Mouse (Mus musculus): ENCODE results near the gene Mc1r. TPM values are rescaled to one million over a fixed set of nuclear protein-coding genes. Genes with fewer than 3 reads are reported as not detected.
"Not testable (repeated sequence)": the region's sequence is repeated elsewhere in the genome, so short reads cannot be mapped to it uniquely, and the experiment has no call there.

The Mc1r gene
- total RNA-seq, 2 experiments from 2014 or later, result not detected

DNA sequence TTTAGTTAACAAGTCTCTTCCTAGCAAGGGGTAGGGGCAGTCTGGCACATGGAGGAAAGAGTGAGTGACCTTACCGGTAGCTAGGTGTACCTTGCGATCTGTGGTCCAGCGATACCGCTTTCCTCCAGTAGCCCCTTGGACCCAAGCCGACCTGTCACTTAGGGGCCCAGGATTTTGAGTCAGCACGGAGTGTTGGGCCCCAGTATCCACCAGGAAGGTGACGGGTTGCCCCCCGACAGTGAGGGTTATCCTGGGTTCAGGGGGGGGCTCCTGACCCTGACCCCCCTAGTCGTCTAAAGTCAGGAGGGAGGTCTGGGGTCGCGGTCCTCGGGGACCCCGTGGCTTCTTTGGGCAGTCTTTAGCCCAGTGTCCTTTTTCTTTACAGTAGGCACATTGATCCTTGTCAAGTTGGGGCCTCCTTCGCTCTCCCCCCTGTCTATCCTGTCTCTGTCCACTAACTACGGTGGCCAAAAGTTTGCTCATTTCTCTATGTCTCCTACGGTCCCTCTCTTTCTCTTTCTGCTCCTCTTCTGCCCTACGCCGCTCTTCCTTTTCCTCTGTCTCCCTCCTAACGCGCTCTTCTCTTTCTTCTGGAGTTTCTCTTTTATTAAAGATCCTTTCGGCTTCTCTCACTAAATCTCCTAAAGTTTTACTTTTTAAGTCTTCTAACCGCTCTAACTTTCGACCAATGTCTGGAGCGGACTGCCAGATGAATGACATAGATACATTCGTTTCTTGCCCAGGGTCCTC lies 24.9 kb downstream of the Mc1r start:
- no peak for DNase-seq

DNA sequence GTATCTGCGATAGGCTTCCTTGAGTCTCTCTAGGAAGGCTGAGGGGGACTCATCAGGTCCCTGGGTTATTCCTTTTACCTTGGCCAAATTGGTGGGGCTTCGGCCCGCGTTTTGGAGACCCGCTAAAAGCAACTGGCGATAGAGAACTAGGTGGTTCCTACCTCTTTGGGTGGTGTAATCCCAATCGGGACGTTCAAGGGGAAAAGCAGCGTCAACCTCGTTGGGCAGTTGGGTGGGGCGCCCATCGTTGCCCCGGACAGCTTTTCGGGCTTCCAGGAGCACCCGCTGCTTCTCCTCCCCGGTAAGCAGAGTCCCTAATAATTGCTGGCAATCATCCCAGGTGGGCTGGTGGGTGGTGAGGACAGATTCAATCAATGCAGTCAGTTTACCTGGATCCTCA lies 25.5 kb downstream of the Mc1r start:
- DNase-seq, result no peak

DNA sequence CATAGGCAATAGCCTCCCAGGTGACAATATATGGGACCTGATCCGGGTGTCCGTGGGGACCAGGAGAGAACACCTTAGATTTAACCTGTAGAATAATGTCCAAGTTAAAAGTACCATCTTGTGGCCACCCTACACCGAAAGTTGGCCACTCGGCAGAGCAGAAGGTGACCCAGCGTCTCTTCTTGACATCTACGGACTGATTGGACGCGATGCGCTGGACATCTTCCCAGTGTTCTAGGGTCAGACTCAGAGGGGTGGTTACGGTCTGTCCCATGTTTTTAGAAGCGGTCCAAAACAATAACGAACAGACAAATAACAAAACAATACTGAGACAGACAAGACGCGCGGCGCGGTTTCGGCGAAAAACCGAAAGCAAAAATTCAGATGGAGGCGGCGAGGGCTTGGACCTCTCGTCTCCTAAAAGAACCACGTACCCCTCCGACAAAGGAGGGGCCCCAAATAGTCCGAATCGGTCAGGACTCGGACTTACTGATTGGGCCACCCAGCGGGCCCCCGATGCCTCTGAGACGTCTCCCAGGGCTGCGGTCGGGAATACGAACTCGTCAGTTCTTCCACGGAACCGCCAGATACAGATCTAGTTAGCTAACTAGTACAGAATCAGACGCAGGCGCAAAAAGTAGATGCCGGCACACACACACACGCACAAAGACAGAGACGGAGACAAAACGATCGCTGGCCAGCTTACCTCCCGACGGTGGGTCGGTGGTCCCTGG lies 26.5 kb downstream of the Mc1r start:
- DNase-seq, result not testable (repeated sequence)

DNA sequence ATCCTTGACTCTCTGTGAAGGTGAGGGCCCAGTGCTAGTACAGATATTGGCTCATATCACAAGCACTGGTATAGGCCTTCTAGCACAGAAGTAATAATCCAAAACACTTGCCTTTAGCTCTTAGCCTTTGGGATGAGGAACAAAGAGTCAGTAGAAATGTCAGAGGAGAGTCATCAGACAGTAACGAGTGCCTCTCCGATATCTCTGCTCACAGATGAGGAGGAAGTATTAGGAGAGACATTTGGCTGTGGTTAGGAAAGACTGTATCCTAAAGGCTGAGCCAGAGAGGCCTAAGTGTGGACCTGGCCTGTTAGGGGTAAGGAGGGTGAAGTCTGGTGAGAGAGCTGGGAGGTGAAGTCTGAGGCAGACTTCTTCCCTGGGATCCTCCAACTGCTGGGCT lies 34.9 kb downstream of the Mc1r start:
- no peak for DNase-seq

DNA sequence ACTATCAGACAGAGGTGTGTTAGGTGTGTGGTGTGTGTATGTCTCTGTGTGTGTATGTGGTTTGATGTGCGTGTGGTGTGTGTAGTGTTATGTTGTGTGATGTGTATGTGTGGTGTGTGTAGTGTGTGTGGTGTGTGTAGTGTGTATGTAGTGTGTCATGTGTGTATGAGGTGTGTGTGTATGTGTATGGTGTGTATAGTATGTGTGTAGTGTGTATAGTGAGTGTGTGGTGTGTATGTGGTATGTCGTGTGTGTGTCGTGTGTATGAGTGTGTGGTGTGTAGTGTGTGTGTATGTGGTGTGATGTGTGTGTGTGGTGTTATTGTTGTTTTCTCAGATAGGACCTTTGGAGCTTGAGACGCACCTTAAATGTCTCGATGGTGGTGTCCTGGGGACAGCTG lies 35.4 kb downstream of the Mc1r start:
- no peak for DNase-seq

DNA sequence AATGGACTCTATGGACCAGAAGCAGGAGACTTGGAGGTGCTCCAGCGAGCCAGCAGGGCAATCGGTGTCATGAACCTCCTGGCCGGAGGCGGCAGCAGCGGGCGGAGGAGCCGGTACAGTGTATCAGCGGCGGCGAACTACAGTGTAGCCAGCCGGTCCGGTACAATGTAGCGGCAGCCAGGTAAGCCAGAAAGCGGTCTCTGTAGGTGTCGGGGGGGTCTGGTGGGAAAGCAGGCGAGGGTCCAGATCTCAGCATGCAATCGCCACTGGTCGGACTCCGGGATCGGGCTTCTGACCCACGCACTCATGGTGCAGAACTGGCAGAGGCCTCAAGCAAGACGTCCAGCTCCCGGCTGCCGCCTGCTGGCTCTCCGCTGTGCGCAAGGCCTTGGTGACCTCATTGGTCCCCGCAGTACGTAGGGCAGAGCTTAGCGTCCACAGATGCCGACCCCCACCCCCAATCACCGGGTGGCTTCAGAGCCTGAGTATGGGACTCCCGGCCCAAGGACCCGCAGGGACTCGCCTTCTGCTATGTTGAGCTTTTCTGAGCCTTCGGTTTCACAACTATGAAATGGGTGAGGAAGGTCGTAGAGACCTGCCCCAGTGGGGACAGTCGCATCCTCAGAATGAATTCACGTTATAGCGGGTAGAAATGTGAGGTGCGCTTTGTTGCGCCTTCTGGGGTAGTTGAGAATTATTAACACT lies 36.1 kb downstream of the Mc1r start:
- DNase-seq, result peak; percentile 88

DNA sequence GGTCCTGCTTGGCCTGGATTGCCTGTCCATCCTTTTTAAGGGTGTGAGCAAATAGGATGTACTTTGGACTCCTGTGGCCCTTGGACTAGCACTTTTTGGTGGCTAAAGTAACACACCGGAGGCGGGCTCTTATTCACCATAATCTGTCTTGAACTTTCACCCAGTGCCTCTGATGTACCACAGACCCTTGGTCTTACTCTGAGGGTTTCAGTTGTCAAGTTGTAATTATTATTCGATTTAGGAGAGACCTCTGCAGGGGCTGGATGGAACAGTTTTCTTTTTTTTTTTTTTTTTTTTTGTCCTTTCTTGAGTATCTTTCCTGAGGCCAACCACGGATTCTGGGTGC lies 36.6 kb downstream of the Mc1r start:
- no peak for DNase-seq

DNA sequence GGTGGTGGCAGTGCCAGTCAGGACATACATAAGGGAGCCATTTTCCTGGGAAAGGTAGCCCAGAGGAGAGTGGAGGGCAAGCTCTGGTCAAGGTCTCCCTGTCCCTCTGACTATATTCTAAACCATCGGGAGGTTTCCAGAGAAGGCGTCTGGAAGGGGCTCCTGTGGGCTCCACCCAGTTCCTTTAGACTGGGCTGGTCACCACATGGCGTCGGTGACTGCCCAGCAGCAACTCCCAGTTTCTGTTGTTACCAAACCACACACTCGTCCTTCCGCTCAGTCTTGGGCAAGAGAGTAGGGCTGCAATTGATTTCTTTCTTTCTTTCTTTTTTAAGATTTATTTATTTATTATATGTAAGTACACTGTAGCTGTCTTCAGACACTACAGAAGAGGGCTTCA lies 37.2 kb downstream of the Mc1r start:
- DNase-seq, result no peak

DNA sequence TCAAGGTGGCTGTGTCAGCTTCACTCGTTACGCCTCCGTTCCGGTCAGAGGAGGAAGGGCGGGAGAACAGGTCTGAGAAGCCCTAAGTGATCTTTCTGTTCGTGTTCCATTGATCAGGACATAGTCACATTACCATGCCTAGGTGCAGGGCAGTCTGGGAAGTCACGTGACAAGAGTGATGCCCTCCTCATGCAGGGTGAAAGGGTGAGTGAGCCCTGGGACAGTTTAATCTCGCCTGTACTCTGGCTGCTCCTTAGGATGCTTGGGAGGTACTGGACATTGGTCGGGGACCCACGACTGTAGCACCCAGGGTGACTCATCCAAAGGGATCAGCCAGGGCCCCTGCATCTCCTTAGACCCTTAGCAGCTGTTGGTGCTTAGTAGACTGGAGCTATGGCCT lies 39.1 kb downstream of the Mc1r start:
- no peak for DNase-seq

DNA sequence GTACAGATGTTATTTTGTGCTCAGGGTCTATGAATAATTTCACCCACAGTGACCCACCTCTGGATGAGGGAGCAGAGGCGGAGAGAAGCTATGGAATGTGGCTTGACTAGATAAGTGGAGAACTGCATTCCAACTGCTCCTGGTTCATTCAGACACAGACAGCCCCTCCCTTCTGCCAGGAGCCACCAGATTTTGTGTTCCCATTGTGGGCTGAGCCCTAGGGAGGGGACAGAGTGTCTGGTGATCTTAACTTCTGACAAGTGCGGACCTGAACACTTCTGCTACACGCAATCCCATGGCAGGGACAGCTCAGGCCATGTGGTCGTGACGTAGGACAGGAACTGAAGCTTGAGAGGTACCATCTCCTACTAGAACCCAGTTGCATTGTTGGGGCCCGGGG lies 39.9 kb downstream of the Mc1r start:
- DNase-seq, result no peak

DNA sequence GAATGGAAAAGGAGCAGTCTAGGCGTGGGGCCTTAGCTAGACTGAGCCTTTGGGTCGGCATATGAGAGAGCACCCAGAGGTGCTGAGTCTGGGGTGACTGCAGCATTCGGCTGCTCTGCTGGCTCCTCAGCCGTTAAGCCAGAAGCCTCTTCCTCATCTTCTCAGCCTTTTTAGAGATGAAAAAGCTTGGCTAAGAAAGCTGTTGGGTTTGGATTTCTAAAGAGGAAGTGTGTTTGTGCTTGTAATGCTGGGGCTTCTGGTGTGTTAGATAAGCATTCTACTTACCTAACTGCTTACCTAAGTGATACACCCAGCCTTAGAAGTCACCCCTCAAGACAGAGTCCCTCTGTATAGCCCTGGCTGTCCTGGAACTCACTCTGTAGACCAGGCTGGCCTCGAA lies 43.9 kb downstream of the Mc1r start:
- no peak for DNase-seq

DNA sequence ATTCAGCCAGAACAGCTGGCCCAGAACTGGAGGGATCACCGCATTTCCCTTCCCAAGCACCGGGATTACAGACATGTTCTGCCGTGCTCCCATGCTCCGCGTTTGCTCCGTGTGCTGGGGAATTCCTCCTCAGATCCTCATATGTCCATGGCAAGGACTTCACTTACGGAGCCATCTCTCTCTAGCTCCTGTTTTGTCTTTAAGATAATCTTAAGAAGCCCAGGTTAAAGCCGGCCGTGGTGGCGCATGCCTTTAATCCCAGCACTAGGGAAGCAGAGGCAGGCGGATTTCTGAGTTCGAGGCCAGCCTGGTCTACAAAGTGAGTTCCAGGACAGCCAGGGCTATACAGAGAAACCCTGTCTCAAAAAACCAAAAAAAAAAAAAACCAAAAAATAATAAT lies 44.8 kb downstream of the Mc1r start:
- not testable (repeated sequence) for DNase-seq

DNA sequence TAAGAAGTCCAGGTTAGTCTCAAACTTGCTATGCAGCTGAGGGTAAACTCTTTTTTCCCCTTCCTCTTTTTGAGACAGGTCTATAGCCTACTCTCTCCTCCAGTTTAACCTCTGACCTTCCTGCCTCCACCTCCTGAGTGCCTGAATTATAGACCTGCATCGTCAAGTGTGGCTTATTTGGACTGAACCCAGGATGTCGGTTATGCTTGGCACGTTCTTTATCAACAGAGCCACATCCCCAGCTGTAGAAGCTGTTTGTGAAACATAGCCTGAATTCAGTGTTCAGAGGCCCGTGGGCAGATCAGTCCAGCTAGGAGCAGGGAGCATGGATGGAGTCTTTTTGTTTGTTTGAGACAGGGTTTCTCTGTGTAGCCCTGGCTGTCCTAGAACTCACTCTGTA lies 45.2 kb downstream of the Mc1r start:
- no peak for DNase-seq

DNA sequence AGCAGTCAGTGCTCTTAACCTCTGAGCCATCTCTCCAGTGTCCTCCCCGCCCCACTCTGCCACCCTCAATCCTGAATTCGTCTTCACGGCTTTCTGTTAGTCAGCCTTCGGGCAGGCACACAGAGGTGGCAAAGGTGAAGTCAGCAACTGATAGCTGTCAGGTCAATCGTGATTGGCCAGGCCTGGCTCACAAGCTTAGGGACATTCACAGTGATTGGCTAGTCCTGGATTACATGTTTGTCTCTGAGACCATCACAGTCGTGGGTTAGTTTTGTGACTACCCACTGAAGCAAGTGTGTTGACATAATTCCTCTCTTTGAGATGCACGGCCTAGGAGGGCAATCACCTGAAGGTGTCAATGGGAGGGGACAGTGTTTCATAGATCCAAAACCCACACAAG lies 46.4 kb downstream of the Mc1r start:
- no peak for DNase-seq

DNA sequence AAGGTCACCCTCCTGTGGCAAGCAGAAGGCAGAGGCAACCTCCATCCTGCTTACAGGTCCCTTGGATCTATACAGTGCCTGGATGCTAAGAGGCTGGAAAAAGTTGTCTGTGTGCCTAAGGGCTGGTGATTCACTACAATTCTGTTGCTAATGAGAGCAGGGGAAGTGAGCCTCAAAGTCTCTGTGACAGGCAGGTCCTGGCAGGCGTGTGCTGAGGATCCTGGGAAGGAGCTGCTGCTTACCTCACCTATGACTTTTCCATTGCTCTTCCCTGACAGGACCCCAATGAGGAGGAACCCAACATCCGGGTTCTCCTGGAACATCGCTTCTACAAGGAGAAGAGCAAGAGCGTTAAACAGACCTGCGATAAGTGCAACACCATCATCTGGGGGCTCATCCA lies 47.0 kb downstream of the Mc1r start:
- DNase-seq, result no peak

DNA sequence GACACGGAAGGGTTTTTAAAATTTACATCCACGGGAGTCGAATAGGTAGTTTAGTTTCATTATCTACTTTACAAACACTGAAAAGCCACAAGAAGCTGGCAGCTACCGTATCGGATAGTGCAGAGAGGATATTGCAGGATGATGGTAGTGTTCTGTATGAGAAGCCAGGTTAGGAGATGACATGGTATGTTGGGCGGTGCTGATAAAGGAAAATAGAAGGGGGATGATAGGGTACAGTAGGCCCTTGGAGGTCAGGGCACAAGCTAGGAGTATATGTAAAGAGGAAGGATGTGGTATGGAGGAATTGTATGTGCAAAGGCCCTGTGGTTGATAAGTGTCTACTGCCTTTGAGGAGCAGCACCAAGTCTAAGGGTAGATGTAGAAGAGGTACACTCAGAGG lies 47.7 kb downstream of the Mc1r start:
- DNase-seq, result no peak

Other genes starting within 250 kb of the Mc1r start
- 1 to 10 TPM; 1.4 to 1.8 TPM for gene Sult5a1, start 248.8 kb upstream of the Mc1r start, total RNA-seq (2021)
- gene Dpep1, start 220.9 kb upstream of the Mc1r start, total RNA-seq (2021), result 10 to 100 TPM; 11.0 to 16.1 TPM
- 10 to 100 TPM; 36.7 to 52.8 TPM for gene Chmp1a, start 194.3 kb upstream of the Mc1r start, total RNA-seq (2021)
- gene Spata33, start 194.3 kb upstream of the Mc1r start, total RNA-seq (2021), result 1 to 10 TPM in 1 of 2 experiments, under 1 TPM in 1; 0.91 to 1.2 TPM
- gene Cdk10, start 182.3 kb upstream of the Mc1r start, total RNA-seq (2021), result 10 to 100 TPM; 10.1 to 12.0 TPM
- gene Spata2l, start 170.9 kb upstream of the Mc1r start, total RNA-seq (2021), result 1 to 10 TPM; 1.4 to 1.5 TPM
- 1 to 10 TPM; 5.2 to 6.5 TPM for gene Zfp276, start 152.9 kb upstream of the Mc1r start, total RNA-seq (2021)
- gene Vps9d1, start 152.8 kb upstream of the Mc1r start, total RNA-seq (2021), result 10 to 100 TPM; 12.2 to 13.7 TPM
- gene Fanca, start 88.5 kb upstream of the Mc1r start, total RNA-seq (2021), result 1 to 10 TPM in 1 of 2 experiments, under 1 TPM in 1; 0.51 to 1.3 TPM
- gene Spire2, start 74.4 kb upstream of the Mc1r start, total RNA-seq (2021), result under 1 TPM; 0.19 to 0.49 TPM
- 100 to 1,000 TPM; 112 to 128 TPM for gene Tcf25, start 33.4 kb upstream of the Mc1r start, total RNA-seq (2021)
- not detected for gene Tubb3, start 4.3 kb downstream of the Mc1r start, total RNA-seq (2021)
- 10 to 100 TPM; 37.8 to 38.2 TPM for gene Def8, start 16.4 kb downstream of the Mc1r start, total RNA-seq (2021)
- 10 to 100 TPM; 37.9 to 39.8 TPM for gene Afg3l1, start 70.8 kb downstream of the Mc1r start, total RNA-seq (2021)
- not detected for gene Dbndd1, start 108.4 kb downstream of the Mc1r start, total RNA-seq (2021)
- 1 to 10 TPM; 3.5 to 4.0 TPM for gene Gas8, start 111.7 kb downstream of the Mc1r start, total RNA-seq (2021)
- 10 to 100 TPM in 1 of 2 experiments, 1 to 10 TPM in 1; 8.5 to 14.6 TPM for gene Rhou, start 246.8 kb downstream of the Mc1r start, total RNA-seq (2021)